Mouse (Mus musculus): ENCODE results near the gene Cacnb1.

Cacnb1 gene

DNA sequence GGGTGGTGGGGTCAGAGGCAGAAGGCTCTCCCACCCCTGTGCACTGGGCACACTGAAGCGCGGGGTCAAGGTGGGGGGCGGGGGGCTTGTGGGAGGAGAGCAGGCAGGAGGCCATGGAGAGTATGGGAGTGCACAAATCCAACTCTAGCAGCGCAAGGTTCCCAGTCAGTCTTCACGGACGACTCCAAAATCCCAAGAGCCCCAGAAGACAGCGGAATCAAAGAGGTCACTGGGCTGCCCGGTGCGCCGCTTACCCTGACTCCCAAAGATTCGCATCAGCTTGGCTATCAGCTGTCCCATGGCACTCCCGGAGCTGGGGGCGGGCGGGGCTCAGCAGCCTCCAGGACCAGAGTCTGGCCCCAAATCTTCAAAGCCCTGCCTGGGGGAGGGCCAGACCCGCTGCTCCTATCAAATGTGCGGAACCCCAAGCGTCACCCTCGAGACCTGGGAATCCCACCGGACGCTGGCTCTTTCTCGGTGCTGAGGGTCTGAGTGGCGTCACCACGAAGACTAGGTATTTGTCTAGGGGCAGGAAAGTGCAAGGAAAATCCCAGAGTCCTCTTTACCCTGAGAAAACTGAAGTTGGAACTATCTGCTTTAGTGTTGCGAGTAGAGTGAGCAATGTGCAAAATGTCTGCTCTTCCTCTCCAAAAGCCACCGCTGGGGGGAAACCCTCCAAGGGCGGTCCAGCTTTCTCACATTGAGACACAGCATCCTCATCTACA lies 27.1 kb downstream of the Cacnb1 start, which contains the start of gene Arl5c:
TSS of gene Arl5c (minus strand) at position 618 of the 725 bp plus-strand sequence.
- in situ Hi-C loops (cut with MboI; ENCODE audit: unreplicated experiment in 2 of 2) = loop anchor here in 1 of 2 experiments (10.0 kb wide), 1 partner anchor 749 kb away; the partner anchor contains the start of gene Thra

DNA sequence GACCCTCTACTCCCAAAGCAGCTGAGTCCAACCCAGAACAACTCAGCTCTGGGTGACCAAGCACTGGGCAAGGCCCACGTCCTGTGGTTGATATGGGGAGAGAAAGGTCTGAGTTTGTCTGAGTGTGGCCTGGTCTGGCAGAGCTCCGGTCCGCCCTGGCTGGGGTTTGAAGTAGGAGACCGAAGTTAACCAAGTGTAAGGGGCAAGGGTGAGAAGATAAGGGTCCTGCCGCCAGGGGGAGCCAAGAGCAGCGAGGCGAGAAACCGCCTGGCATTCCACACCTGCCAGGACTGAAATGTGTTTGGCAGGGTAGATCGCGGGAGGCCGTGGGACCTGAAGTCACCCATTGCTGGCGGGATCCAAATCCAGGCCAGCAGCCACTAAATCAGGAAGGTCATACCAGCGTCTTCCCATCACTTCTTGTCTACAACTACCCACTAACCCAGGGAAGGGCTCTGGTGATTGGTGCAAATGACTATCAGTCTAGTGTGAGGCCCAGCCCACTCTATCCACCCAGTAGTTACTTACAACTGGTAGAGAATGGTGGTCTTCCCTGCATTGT lies 28.2 kb downstream of the Cacnb1 start:
- in situ Hi-C loops (cut with MboI; ENCODE audit: unreplicated experiment in 2 of 2) = loop anchor here in 1 of 2 experiments (10.0 kb wide), 1 partner anchor 750 kb away; the partner anchor contains the start of gene Thra

DNA sequence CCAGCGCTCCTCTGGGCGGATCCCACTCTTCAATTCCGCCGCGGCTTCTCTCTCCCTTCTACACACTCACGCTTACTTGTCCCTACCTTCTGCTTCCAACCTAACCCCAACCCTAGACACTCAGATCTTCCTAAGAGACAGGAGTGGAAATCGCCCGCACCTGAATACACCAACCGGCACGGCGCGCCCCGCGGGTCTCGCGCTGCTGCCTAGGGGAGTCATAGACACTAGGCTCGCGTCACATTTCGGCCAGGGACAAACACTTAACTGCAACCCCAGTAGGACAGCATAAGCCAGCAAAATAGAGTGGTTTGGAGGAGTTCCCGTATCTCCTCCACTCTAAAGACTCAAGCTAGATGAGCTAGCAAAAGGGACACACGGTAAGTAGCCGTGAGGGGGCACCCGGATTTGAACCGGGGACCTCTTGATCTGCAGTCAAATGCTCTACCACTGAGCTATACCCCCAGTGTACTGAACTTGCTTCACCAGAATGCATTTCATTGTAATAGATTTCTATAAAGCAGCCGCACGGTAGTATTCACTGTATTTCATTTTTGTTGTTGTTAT lies 34.2 kb downstream of the Cacnb1 start:
- in situ Hi-C loops (cut with MboI; ENCODE audit: unreplicated experiment in 2 of 2) = loop anchor here (5.0 kb wide), 5 partner anchors 34 to 191 kb away; partner anchors contain the start of genes Cacnb1 (in 1 of the 2) and Lasp1 (in 1 of the 2)

DNA sequence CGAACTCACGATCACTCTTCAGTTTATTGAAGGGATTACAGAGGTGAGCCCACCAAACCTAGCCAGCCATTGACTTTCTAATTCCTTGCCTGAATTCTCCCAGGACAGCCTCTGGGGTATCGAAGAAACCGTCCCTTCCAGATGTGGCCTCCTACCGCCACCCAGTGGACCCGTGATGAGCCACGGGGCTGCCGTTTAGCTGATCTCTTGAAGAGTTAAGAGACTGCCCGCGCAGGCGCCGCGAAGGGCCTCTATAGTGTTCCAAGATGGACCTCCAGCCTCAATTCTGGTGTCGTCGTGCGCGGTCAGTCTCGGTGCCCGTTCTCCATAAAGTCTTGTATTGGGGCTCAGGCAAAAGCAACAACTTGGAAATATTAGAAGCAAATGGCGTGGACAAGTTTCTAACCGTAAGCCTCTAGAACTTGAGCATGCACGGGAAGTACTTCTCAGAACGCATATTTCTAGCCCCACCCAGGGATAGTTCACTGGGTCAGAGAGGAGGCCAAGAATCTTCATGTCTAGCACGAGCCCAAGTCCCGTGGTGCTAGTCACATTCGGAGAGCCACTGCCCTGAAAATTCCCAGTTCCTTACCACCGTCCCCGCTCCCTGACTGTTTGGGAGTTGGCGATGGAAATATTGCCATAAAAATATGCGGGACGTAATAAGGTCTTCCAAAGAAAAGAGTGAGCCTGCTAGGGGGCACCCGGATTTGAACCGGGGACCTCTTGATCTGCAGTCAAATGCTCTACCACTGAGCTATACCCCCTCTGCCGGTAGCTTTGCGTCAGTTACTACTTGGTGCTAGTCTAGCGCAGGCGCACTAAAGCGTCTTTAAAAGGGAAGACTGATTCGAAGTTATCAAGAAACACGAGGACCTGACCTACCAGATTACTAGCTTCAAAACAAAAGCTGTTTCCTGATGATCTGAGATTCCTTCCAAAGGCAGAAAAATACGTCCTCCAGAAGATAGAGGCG lies 35.0 kb downstream of the Cacnb1 start:
- in situ Hi-C loops (cut with MboI; ENCODE audit: unreplicated experiment in 2 of 2) = loop anchor here (5.0 kb wide), 5 partner anchors 34 to 191 kb away; partner anchors contain the start of genes Cacnb1 (in 1 of the 2) and Lasp1 (in 1 of the 2)

DNA sequence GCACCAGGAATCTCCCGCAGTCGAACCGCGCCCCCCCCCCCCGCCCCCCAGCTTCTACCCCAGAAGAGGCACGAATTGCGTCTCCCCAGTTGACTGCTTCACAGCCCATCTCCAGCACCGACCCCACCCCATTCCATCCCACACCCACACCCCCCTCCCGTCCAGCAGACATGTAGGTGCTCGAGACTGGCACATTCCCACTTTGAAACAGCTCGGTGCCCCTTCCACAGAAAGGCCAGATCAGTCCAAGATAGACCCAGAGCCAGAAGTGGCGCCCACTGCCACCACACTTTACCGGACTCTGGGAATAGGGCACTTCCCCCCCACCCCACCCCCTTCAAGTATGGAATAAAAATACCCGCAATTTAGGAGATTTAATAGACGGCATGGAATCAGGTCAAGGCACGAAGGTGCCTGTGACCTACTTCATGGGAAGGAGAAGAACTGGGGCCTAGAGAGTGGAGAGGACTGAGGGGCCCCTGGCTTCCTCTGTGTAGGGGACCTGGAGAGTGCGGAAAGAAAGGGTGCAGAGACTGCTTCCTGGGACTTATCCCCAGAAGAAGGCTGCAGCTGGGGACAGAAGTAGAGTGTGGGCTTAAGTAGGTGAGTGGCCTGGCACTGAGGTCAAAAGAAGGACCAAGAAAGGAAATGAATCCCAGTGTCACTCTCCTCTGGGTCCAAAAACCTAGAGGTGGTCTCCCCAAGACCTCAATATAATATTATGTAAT lies 35.9 kb downstream of the Cacnb1 start:
- in situ Hi-C loops (cut with MboI; ENCODE audit: unreplicated experiment in 2 of 2) = loop anchor here (5.0 kb wide), 5 partner anchors 35 to 190 kb away; partner anchors contain the start of genes Cacnb1 (in 1 of the 2) and Lasp1 (in 1 of the 2)

DNA sequence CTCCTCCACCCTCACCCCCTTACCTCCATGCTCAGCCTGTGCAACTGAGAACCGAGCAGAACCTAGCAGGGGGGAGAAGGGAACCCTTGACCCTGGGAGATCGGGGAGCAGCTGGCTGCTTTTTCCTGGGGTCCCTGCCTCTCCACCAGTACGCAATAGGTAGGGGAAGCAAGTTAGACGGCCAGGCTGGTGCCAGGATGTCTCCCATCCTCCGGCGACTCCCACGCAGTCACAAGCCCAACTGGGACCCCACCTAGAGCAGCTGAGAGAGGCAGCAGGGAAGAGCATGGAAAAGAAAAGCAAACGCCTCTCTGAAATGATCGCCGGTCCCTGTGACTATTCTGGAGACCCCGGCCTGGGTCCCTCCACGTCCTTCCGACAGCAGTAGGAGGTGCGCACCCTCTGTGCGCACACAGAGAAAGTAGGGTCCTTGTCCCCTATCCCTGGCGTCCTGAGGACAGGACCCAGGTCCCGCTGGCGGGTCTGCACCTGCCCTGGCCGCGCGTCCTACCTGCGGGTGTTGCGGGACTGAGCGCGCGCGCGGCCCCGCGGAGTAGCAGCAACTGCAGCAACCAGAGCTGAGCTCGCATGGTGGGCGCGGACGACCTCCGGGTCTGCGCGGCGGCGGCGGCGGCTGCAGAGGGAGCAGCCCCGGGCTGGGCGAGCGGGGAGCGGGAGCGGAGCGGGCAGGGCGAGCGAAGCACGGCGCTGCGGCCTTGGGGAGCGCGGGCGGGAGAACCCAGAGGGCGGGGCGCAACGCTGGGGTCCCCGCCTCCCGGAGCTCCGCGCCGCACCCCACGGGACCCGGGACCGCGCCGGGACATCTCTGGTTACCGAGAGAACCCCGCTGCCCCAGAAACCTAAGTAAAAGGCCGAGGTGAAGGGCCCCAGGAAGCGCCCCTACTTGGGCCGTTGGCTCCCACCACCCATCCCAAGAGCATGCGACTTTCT lies 36.8 kb downstream of the Cacnb1 start, which contains the start of gene Plxdc1:
TSS of gene Plxdc1 (minus strand) at position 718 of the 951 bp plus-strand sequence.
- in situ Hi-C loops (cut with MboI; ENCODE audit: unreplicated experiment in 2 of 2) = loop anchor here (5.0 kb wide), 5 partner anchors 36 to 189 kb away; partner anchors contain the start of genes Cacnb1 (in 1 of the 2) and Lasp1 (in 1 of the 2)

DNA sequence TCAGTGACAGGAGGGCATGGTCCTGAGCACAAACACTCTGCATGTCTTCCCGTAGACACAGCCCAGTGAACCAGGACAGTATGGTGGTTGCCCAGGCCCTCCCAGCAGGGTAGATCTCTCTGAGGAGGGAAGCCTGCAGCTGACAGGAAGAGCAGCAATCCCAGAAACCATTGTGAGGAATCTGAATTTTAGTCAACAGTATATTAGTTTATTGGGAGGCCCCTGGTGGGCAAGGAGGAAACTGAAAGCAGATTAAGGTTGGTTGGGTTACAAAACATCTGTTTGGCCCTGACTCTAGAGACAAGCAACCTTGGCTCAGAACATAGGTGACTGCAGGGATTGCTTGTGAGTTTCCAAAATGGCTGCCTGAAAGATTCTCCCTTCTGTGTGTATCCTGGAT lies 38.9 kb downstream of the Cacnb1 start:
- in situ Hi-C loops (cut with MboI; ENCODE audit: unreplicated experiment in 2 of 2) = no loop called here

DNA sequence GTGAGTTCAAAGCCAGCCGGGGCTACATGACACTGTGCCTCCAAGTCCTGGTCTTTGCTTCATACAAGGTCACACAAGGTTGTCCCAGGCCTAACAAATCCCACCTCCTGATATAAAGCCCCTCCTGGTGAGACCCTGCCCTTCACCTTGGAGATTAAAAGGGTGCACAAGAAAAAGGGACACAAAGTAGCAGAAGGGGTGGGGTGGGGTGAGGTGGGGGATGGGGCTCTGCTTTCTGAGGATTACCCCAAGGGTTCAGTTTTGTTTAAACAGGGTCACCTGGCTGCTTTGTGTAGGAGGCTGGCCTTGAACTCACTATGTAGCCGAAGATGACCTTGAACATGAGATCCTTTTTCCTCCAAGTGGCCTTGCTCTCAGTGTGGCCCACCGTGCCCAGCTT lies 39.3 kb downstream of the Cacnb1 start:
- in situ Hi-C loops (cut with MboI; ENCODE audit: unreplicated experiment in 2 of 2) = no loop called here

DNA sequence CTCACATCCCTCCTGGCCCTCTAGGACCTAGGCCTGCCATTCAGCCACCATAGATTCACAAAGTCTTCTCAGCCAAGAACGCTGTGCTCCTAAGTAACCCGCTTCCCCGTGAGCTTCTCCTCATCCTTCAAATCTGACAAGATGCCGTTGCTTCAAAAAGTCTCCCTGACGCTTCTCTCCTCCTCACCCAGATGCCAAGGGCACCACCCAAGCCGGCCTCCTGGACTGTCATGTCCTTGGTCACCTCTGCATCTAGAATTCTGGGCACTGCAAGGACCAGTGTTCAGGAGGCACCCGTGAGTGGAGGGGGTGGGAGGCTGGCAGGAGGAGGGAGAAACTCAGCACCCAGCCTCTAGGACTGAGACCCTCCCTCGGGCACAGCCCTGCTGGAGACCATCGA lies 40.1 kb downstream of the Cacnb1 start:
- in situ Hi-C loops (cut with MboI; ENCODE audit: unreplicated experiment in 2 of 2) = no loop called here

DNA sequence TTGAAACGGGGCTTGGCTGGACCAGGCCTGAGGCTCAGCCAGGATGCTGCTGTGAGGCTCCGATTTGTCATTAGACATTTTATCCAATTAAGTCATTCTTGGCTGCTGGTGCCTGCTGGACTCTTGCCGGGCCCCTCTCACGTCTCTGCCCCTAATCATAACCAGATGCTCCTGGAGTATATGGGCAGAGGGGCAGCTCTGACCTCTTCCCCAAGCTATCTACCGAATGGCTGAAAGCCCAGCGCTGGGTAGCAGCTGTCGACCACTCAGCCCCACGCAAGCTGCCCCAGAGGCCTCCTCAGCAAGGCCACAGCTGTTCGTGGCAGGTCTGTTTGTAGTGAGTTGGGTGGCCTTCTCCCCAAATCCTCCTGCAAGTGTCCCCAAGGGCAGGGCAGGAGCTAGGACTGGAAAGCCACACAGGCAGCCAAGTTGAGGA lies 42.3 kb downstream of the Cacnb1 start:
- in situ Hi-C loops (cut with MboI; ENCODE audit: unreplicated experiment in 2 of 2) = no loop called here

DNA sequence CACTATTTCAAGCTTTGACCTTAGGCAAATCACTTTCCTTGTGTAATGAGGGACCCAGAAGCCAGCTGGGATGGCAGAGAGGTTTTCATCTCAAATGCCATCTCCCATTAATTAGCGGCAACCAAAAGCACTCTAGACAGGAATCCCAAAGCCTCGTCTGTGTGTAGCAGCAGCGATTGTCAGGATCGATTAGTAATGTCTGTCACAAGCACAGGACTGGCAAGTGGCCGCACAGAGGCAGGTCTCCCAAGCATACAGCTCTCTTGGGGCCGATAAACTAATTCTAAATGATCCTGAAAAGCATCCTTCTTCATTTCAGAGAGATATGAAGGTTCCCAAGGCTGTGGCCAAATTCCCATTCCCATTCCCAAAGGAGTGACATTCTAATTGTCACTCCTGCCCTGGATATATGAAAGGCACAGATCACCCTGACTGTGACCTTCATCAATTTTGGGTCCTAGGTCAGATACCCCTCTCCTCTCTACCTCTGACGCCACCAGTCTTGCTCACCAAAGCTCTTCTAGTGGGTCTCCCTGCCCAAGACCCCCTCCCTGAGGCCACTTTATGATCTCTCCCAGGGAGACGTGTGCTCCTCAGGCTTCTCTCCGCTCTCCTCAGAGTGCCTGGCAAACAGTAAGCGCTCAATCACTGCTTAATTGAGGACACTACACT lies 42.9 kb downstream of the Cacnb1 start:
- in situ Hi-C loops (cut with MboI; ENCODE audit: unreplicated experiment in 2 of 2) = no loop called here

DNA sequence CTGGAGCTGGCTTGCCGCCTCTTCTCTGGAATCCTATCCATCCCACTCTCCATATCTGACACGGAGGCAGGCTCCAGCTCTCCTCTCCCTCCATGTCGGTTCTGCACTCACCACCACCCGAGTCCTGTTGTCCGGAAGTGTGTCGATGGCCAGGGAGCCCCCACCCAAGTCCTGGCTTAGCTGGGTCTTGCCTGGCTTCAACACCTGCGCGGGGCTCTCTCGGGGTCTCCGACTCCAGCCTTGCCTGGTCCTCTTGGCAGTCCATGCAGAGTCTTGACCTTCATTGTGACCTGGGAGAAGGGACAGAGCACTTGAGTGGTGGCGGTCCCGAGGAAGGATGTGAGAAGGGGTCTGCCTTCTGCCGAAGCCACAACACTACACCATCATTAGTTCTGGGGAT lies 44.4 kb downstream of the Cacnb1 start:
- in situ Hi-C loops (cut with MboI; ENCODE audit: unreplicated experiment in 2 of 2) = no loop called here

DNA sequence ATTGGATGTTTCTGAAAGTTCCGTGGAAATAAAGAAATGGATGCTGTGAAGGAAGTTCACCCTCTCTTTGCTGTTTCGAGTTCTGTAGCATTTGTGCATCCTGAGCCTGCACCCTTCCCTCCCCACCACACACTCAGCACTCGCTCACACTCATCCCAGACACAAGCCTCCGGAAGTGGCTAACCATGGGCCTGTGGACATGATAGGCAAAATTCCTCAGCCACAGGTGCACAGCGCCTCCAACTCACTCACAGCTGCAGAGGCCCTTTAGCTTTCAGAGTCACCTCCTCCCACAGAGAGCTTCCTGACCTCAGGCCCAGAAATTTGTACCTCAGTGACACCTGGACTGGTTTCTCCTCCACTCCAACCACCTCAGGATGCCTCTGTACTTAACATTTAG lies 45.0 kb downstream of the Cacnb1 start:
- in situ Hi-C loops (cut with MboI; ENCODE audit: unreplicated experiment in 2 of 2) = no loop called here

DNA sequence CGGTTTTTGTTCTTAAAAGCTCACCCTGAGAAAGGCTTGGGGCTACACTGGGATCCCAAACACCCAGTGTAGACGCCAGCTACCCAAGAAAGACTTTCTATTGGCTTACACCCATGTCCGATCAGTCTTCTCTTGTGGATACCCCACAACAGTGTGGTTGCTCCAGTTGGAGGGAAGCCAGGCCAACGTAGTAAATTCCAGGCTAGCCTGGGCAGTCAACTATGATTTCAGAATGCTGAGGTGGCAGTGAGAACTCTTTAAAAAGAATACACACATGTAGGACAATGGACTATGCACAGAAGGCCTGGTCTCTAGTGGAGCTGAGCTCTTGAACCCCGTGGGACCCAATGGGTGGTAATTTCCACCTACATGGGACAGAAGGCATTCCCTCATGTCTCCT lies 48.1 kb downstream of the Cacnb1 start:
- in situ Hi-C loops (cut with MboI; ENCODE audit: unreplicated experiment in 2 of 2) = no loop called here

DNA sequence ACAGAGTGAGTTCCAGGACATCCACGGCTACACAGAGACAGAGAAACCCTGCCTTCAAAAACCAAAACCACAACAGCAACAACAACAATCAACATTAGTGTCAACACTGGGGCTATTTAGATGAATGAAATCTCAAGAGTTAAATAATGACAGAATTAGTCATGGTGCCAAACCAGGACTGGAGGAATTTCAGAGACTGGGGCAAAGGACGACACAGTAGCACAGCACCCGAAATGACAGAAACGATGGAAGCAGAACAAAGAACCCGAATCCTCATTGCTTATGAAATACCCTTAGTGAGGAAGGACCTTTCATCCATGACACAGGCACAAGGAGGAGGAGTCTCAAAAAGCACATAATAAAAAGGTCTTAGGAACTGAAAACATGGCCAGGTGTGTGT lies 48.7 kb downstream of the Cacnb1 start:
- in situ Hi-C loops (cut with MboI; ENCODE audit: unreplicated experiment in 2 of 2) = no loop called here

DNA sequence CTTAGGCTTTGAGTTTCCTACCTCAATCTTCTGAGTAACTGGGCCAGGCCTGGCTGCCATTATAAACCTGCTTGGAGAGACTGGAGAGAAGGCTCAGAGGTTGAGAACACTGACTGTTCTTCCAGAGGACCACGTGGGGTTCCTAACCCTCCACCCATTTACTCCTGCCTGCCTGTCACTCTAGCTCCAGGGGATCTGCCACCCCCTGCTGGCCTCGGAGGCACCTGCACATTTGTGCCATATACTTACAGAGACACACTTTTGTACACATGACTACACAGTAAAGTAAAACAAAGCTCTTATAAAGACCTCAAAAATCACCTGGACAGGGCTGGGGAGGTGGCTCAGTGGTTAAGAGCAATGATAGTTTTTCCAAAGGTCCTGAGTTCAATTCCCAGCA lies 50.4 kb downstream of the Cacnb1 start:
- in situ Hi-C loops (cut with MboI; ENCODE audit: unreplicated experiment in 2 of 2) = no loop called here

DNA sequence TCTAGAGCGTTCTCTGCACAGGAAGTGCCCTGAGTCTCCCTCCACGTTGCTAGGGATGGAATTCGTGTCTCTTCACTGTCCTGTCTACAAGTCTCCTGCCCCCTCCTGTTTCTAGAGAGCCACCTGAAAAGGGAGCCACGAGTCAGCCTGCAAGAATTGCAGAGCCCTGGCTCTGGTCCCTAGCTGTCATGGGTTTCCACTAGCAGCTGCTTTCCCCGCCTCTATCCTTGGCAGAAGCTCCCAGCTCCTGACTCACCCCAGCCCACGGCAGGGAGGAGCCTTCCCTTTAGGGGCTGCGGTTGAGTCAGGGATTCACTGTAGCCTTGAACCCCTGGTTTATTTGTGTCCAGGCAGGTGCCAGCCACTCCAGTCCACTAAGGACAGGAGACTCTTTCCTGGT lies 51.6 kb downstream of the Cacnb1 start:
- in situ Hi-C loops (cut with MboI; ENCODE audit: unreplicated experiment in 2 of 2) = no loop called here

DNA sequence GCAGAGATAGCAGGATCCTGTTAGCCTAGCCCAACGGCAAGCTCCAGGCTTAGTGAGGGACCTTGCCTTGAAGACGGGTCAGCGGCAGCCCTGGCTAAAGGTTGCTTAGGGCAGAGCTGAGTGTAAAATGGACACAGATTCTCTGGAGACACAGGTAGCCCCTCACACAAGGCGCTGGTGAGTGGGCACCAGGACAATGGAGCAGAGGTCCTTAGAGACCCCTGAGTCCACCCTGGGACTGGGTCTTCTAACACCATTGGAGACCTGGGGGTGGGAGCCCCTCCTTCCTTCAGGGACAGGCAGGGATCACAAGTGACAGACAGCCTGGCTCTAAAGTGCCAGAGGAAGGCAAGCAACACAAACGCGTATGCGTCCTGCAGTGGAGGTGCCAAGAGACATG lies 52.1 kb downstream of the Cacnb1 start:
- in situ Hi-C loops (cut with MboI; ENCODE audit: unreplicated experiment in 2 of 2) = no loop called here
